Mouse (Mus musculus): ENCODE data around the gene Fbxo6.

DNA sequence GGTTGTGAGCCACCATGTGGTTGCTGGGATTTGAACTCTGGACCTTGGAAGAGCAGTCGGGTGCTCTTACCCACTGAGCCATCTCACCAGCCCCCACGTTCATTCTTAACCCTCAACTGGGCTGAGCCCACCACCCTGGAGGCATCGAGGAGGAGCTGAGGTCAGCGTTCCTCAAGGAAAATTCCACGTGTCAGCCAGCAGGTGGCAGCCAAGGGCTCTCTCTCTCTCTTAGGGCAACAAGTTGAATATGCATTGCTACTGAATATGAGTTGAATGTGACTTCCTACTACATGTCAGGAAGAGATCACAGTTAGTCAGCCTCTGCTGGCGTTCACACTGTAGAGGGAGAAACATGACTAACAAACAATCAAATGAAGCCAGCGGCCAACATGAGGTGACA, 16.3 kb upstream of the Fbxo6 start:
- peak; percentile 81 for TF ChIP-seq CTCF (IDR thresholded peaks at IDR 0.05; ENCODE audit: extremely low read depth, insufficient read depth, insufficient read length, insufficient replicate concordance)
- no peak for TF ChIP-seq POLR2A (IDR thresholded peaks at IDR 0.05; ENCODE audit: low read depth, low read length)

Measured in spleen, adult 2 months (tissue).